Mouse (Mus musculus): Measurements from ENCODE around the gene Lamtor3. TPM values are rescaled to one million over a fixed set of nuclear protein-coding genes. Genes with fewer than 3 reads are reported as not detected.

Gene Lamtor3
- polyA plus RNA-seq, 1 experiment = 45.9 TPM

GRCm38 (mm10) chr3:137975435-137975834 is 57.1 kb downstream of the Lamtor3 start:
- no peak for TF ChIP-seq POLR2A (IDR thresholded peaks at IDR 0.05; ENCODE audit: control insufficient read depth, extremely low read depth, insufficient read depth, low read length, poor library complexity)
- no peak for TF ChIP-seq CTCF (IDR thresholded peaks at IDR 0.05; ENCODE audit: borderline replicate concordance, control insufficient read depth, extremely low read depth, insufficient read depth, low read length, poor library complexity)
- no peak overlapping the region for H3K27ac ChIP-seq (ENCODE audit: control insufficient read depth, insufficient read depth, low read length)
- no peak for DNase-seq
- 75% methylated on average over 7 of the region's 7 CpGs for WGBS
- no peaks in the 10 kb centered on the region for H3K27me3 ChIP-seq (ENCODE audit: control insufficient read depth, insufficient read depth, low read length)
- H3K36me3 ChIP-seq (ENCODE audit: control insufficient read depth, insufficient read depth, low read length) = no peaks in the 10 kb centered on the region; the same call in 1 of the 2 replicates
- peaks cover 29% of the 10 kb centered on the region for H3K4me1 ChIP-seq (replicated peaks; ENCODE audit: control insufficient read depth, insufficient read depth, low read length)
- no peak overlapping the region for H3K4me3 ChIP-seq (ENCODE audit: control insufficient read depth, insufficient read depth, low read length)

GRCm38 (mm10) chr3:137975856-137976423 is 57.6 kb downstream of the Lamtor3 start:
- WGBS = 86% methylated on average over 17 of the region's 17 CpGs
- H3K36me3 ChIP-seq (ENCODE audit: control insufficient read depth, insufficient read depth, low read length) = no peaks in the 10 kb centered on the region; the same call in 1 of the 2 replicates
- TF ChIP-seq POLR2A (IDR thresholded peaks at IDR 0.05; ENCODE audit: control insufficient read depth, extremely low read depth, insufficient read depth, low read length, poor library complexity) (no peak), CTCF (IDR thresholded peaks at IDR 0.05; ENCODE audit: borderline replicate concordance, control insufficient read depth, extremely low read depth, insufficient read depth, low read length, poor library complexity) (no peak)
- H3K4me1 ChIP-seq (replicated peaks; ENCODE audit: control insufficient read depth, insufficient read depth, low read length) = peaks cover 26% of the 10 kb centered on the region
- H3K27me3 ChIP-seq (ENCODE audit: control insufficient read depth, insufficient read depth, low read length) = no peaks in the 10 kb centered on the region
- no peak for DNase-seq
- H3K27ac ChIP-seq (ENCODE audit: control insufficient read depth, insufficient read depth, low read length) = no peak overlapping the region
- H3K4me3 ChIP-seq (ENCODE audit: control insufficient read depth, insufficient read depth, low read length) = no peak overlapping the region

GRCm38 (mm10) chr3:137976943-137977628 is 58.8 kb downstream of the Lamtor3 start:
- H3K36me3 ChIP-seq (ENCODE audit: control insufficient read depth, insufficient read depth, low read length) = no peaks in the 10 kb centered on the region; the same call in 1 of the 2 replicates
- no peak overlapping the region for H3K27ac ChIP-seq (ENCODE audit: control insufficient read depth, insufficient read depth, low read length)
- H3K27me3 ChIP-seq (ENCODE audit: control insufficient read depth, insufficient read depth, low read length) = no peaks in the 10 kb centered on the region
- no peak for DNase-seq
- TF ChIP-seq CTCF (IDR thresholded peaks at IDR 0.05; ENCODE audit: borderline replicate concordance, control insufficient read depth, extremely low read depth, insufficient read depth, low read length, poor library complexity) = no peak
- no peak for TF ChIP-seq POLR2A (IDR thresholded peaks at IDR 0.05; ENCODE audit: control insufficient read depth, extremely low read depth, insufficient read depth, low read length, poor library complexity)
- 60% methylated on average over 9 of the region's 9 CpGs for WGBS
- no peak overlapping the region for H3K4me3 ChIP-seq (ENCODE audit: control insufficient read depth, insufficient read depth, low read length)
- H3K4me1 ChIP-seq (replicated peaks; ENCODE audit: control insufficient read depth, insufficient read depth, low read length) = peaks cover 26% of the 10 kb centered on the region

- H3K27ac ChIP-seq (ENCODE audit: control insufficient read depth, insufficient read depth, low read length) = no peak overlapping the region
- TF ChIP-seq CTCF (IDR thresholded peaks at IDR 0.05; ENCODE audit: borderline replicate concordance, control insufficient read depth, extremely low read depth, insufficient read depth, low read length, poor library complexity) = no peak
- no peak for TF ChIP-seq POLR2A (IDR thresholded peaks at IDR 0.05; ENCODE audit: control insufficient read depth, extremely low read depth, insufficient read depth, low read length, poor library complexity)
- DNase-seq = no peak
- no peak overlapping the region for H3K4me3 ChIP-seq (ENCODE audit: control insufficient read depth, insufficient read depth, low read length)
- WGBS = 47% methylated on average over 6 of the region's 6 CpGs
- H3K36me3 ChIP-seq (ENCODE audit: control insufficient read depth, insufficient read depth, low read length) = no peaks in the 10 kb centered on the region; the same call in 1 of the 2 replicates
- no peaks in the 10 kb centered on the region for H3K27me3 ChIP-seq (ENCODE audit: control insufficient read depth, insufficient read depth, low read length)
- peaks cover 22% of the 10 kb centered on the region for H3K4me1 ChIP-seq (replicated peaks; ENCODE audit: control insufficient read depth, insufficient read depth, low read length)
Observed at GRCm38 (mm10) chr3:137977629-137978041, 59.3 kb downstream of the Lamtor3 start.

GRCm38 (mm10) chr3:137978233-137978632 is 59.9 kb downstream of the Lamtor3 start:
- no peaks in the 10 kb centered on the region; the same call in 1 of the 2 replicates for H3K36me3 ChIP-seq (ENCODE audit: control insufficient read depth, insufficient read depth, low read length)
- peaks cover 17% of the 10 kb centered on the region for H3K4me1 ChIP-seq (replicated peaks; ENCODE audit: control insufficient read depth, insufficient read depth, low read length)
- H3K27ac ChIP-seq (ENCODE audit: control insufficient read depth, insufficient read depth, low read length) = no peak overlapping the region
- H3K4me3 ChIP-seq (ENCODE audit: control insufficient read depth, insufficient read depth, low read length) = no peak overlapping the region
- H3K27me3 ChIP-seq (ENCODE audit: control insufficient read depth, insufficient read depth, low read length) = no peaks in the 10 kb centered on the region
- WGBS = 51% methylated on average over 5 of the region's 5 CpGs
- no peak for DNase-seq
- no peak for TF ChIP-seq CTCF (IDR thresholded peaks at IDR 0.05; ENCODE audit: borderline replicate concordance, control insufficient read depth, extremely low read depth, insufficient read depth, low read length, poor library complexity)
- no peak for TF ChIP-seq POLR2A (IDR thresholded peaks at IDR 0.05; ENCODE audit: control insufficient read depth, extremely low read depth, insufficient read depth, low read length, poor library complexity)

Other genes starting within 250 kb of the Lamtor3 start
- not detected in 2 replicates for gene Gm21962, start 247.0 kb upstream of the Lamtor3 start, polyA plus RNA-seq (2012; rRNA removed)
- gene H2afz, start 54.0 kb upstream of the Lamtor3 start, polyA plus RNA-seq (2012; rRNA removed) = 2,509 and 3,151 TPM in 2 replicates
- gene Dnajb14, start 50.8 kb upstream of the Lamtor3 start, polyA plus RNA-seq (2012; rRNA removed) = 2.8 and 2.9 TPM in 2 replicates
- gene Dapp1, start 63.0 kb downstream of the Lamtor3 start, polyA plus RNA-seq (2012; rRNA removed) = 13.9 and 16.0 TPM in 2 replicates
- gene 1110002E22Rik, start 146.5 kb downstream of the Lamtor3 start, polyA plus RNA-seq (2012; rRNA removed) = 0.28 and 0.74 TPM in 2 replicates
- gene Gm5105, start 148.9 kb downstream of the Lamtor3 start, polyA plus RNA-seq (2012; rRNA removed) = not detected in 2 replicates
- gene Trmt10a, start 224.9 kb downstream of the Lamtor3 start, polyA plus RNA-seq (2012; rRNA removed) = 2.1 and 2.2 TPM in 2 replicates
- gene Mttp, start 226.5 kb downstream of the Lamtor3 start, polyA plus RNA-seq (2012; rRNA removed) = 1.4 and 1.6 TPM in 2 replicates

Measured in thymus, adult 2 months (tissue).